Comparison of ENCODE assay signal across 21 mouse cellular contexts in genomic region chr17:74752906-74753627, GRCm38 (mm10). TPM values are rescaled to one million over a fixed set of nuclear protein-coding genes. Genes with fewer than 3 reads are reported as not detected.
DNase-seq lines count a peak whose midpoint lies in the region; ATAC-seq and TF ChIP-seq lines count a peak whose summit lies in the region.
"Had no signal": no experiment of that assay in that cellular context is flagged by ENCODE, and none has a peak within 500 bp of the region (broad histone marks: within the 10 kb centered on the region; RNA-seq: fewer than 3 reads in every experiment).

No protein-coding gene starts in this region.

- H3K4me1 ChIP-seq in kidney, embryonic 16.5 days (ENCODE audit: insufficient read depth, low read length): peaks cover 6% of the 10 kb centered on the region; the same call in 1 of the 2 replicates
- H3K4me1 ChIP-seq in kidney, adult 2 months (ENCODE audit: control insufficient read depth, insufficient read depth, low read length): no peaks in the 10 kb centered on the region
- H3K4me1 ChIP-seq in spleen, adult 2 months (ENCODE audit: control insufficient read depth, insufficient read depth, insufficient read length): peaks cover 4% of the 10 kb centered on the region; the same call in 1 of the 2 replicates
- H3K4me1 ChIP-seq in stomach, postnatal 0 days (replicated peaks; ENCODE audit: control insufficient read depth, insufficient read depth): no peaks in the 10 kb centered on the region
- H3K4me1 ChIP-seq: forebrain, embryonic 13.5 days; heart, embryonic 15.5 days; limb, embryonic 15.5 days; midbrain, embryonic 12.5 days; neural tube, embryonic 12.5 days had no signal

- no peak overlapping the region for H3K4me3 ChIP-seq in kidney, embryonic 16.5 days (ENCODE audit: low read length)
- no peak overlapping the region for H3K4me3 ChIP-seq in kidney, adult 2 months (ENCODE audit: insufficient read depth, low read depth, low read length)
- no peak overlapping the region for H3K4me3 ChIP-seq in spleen, adult 2 months (ENCODE audit: extremely low read depth, insufficient read depth, insufficient read length)
- H3K4me3 ChIP-seq in stomach, postnatal 0 days (ENCODE audit: low read depth, low read length): no peak overlapping the region
- H3K4me3 ChIP-seq: erythroblast, embryonic 14.5 days; forebrain, embryonic 13.5 days; heart, embryonic 15.5 days; limb, embryonic 15.5 days; midbrain, embryonic 12.5 days; neural tube, embryonic 12.5 days had no signal

- H3K4me2 ChIP-seq in kidney, embryonic 16.5 days (replicated peaks; ENCODE audit: low read depth, low read length): no peak overlapping the region
- H3K4me2 ChIP-seq in stomach, postnatal 0 days (replicated peaks; ENCODE audit: low read depth): no peak overlapping the region
- H3K4me2 ChIP-seq: forebrain, embryonic 13.5 days; heart, embryonic 15.5 days; limb, embryonic 15.5 days; midbrain, embryonic 12.5 days; neural tube, embryonic 12.5 days had no signal

- TF ChIP-seq CTCF in kidney, adult 2 months (conservative IDR thresholded peaks at IDR 0.05; ENCODE audit: insufficient read depth, insufficient read length, low read depth, low read length): no peak
- no peak for TF ChIP-seq CTCF in spleen, adult 2 months (IDR thresholded peaks at IDR 0.05; ENCODE audit: extremely low read depth, insufficient read depth, insufficient read length, insufficient replicate concordance)
- TF ChIP-seq CTCF in stomach, postnatal 0 days (IDR thresholded peaks at IDR 0.05; ENCODE audit: low read depth): no peak

- H3K27ac ChIP-seq in kidney, embryonic 16.5 days (ENCODE audit: low read length): 0 out of 2 replicates have a peak overlapping the region, but pooled peaks have one; percentile 34
- no peak overlapping the region for H3K27ac ChIP-seq in kidney, adult 2 months (ENCODE audit: insufficient read depth, low read depth, low read length)
- H3K27ac ChIP-seq in spleen, adult 2 months (ENCODE audit: insufficient read depth, low read length): peak overlapping the region; percentile 12; the same call in 1 of the 2 replicates
- peak overlapping the region; percentile 56; the same call in 1 of the 2 replicates for H3K27ac ChIP-seq in stomach, postnatal 0 days (replicated peaks)
- H3K27ac ChIP-seq: forebrain, embryonic 13.5 days; heart, embryonic 15.5 days; limb, embryonic 15.5 days; midbrain, embryonic 12.5 days; neural tube, embryonic 12.5 days had no signal

- no peak overlapping the region for H3K9ac ChIP-seq in kidney, embryonic 16.5 days (replicated peaks; ENCODE audit: low read length)
- no peak overlapping the region for H3K9ac ChIP-seq in stomach, postnatal 0 days (ENCODE audit: low read length)
- H3K9ac ChIP-seq: forebrain, embryonic 13.5 days; heart, embryonic 15.5 days; limb, embryonic 15.5 days; midbrain, embryonic 12.5 days; neural tube, embryonic 12.5 days had no signal

- no peak for TF ChIP-seq EP300 in stomach, postnatal 0 days (optimal IDR thresholded peaks at IDR 0.05)

- 0 out of 2 replicates have a peak, but pooled peaks cover under 1% of the 10 kb centered on the region for H3K36me3 ChIP-seq in kidney, embryonic 16.5 days (ENCODE audit: insufficient read depth, low read length)
- H3K36me3 ChIP-seq in kidney, adult 2 months (ENCODE audit: control insufficient read depth, insufficient read depth, low read length): no peaks in the 10 kb centered on the region; the same call in 1 of the 2 replicates
- H3K36me3 ChIP-seq in spleen, adult 2 months (ENCODE audit: control insufficient read depth, insufficient read depth, low read length): no peaks in the 10 kb centered on the region; the same call in 1 of the 2 replicates
- no peaks in the 10 kb centered on the region for H3K36me3 ChIP-seq in stomach, postnatal 0 days (ENCODE audit: control insufficient read depth, insufficient read depth, low read length)

- no peaks in the 10 kb centered on the region for H3K27me3 ChIP-seq in kidney, embryonic 16.5 days (ENCODE audit: insufficient read depth, low read length)
- H3K27me3 ChIP-seq in kidney, adult 2 months (replicated peaks; ENCODE audit: control insufficient read depth, insufficient read depth, low read length): no peaks in the 10 kb centered on the region
- no peaks in the 10 kb centered on the region for H3K27me3 ChIP-seq in spleen, adult 2 months (ENCODE audit: control insufficient read depth, insufficient read depth, low read length)
- H3K27me3 ChIP-seq in stomach, postnatal 0 days (ENCODE audit: control insufficient read depth, insufficient read depth, low read length): no peaks in the 10 kb centered on the region
- H3K27me3 ChIP-seq: forebrain, embryonic 13.5 days; heart, embryonic 15.5 days; limb, embryonic 15.5 days; midbrain, embryonic 12.5 days; neural tube, embryonic 12.5 days had no signal

- no peak for ATAC-seq in kidney, embryonic 16.5 days (ENCODE audit: low FRiP score, low TSS enrichment)
- ATAC-seq in activated CD4-positive, CD25-positive, alpha-beta regulatory T cell, adult 4 months: peak; percentile 21
- ATAC-seq in stomach, postnatal 0 days (ENCODE audit: low FRiP score, low TSS enrichment): peak; percentile 6; the same call in 1 of the 2 replicates
- ATAC-seq: forebrain, embryonic 13.5 days; hindbrain, embryonic 16.5 days had no signal

- no peak for TF ChIP-seq POLR2A in kidney, adult 2 months (IDR thresholded peaks at IDR 0.05; ENCODE audit: low read depth, low read length)
- no peak for TF ChIP-seq POLR2A in spleen, adult 2 months (IDR thresholded peaks at IDR 0.05; ENCODE audit: low read depth, low read length)

- DNase-seq in kidney, adult 2 months: no peak
- no peak for DNase-seq in spleen, adult 2 months (ENCODE audit: low read depth in 1 of 2, low spot score in 2 of 2)
- no peak for DNase-seq in spleen, postnatal 36 days (ENCODE audit: low spot score in 2 of 2)
- no peak for DNase-seq in stomach, postnatal 0 days (ENCODE audit: low spot score)
- no peak for DNase-seq in layer of hippocampus, adult 11-12 months (ENCODE audit: low spot score)
- no peak for DNase-seq in adrenal gland, adult 8-10 months
- DNase-seq: adrenal gland, postnatal 36 days; B cell, adult 2 months; cerebellum, adult 2 months; gastrocnemius, postnatal 14 days; kidney, adult 18-20 months; kidney, postnatal 14 days had no signal

- WGBS in kidney, embryonic 16.5 days: 71% methylated on average over 8 of the region's 8 CpGs
- 72% methylated on average over 8 of the region's 8 CpGs for WGBS in kidney, adult 2 months
- 79% methylated on average over 8 of the region's 8 CpGs for WGBS in spleen, adult 2 months
- 63% methylated on average over 8 of the region's 8 CpGs for WGBS in stomach, postnatal 0 days

- H3K9me3 ChIP-seq in kidney, embryonic 16.5 days (ENCODE audit: low read length): no peaks in the 10 kb centered on the region
- H3K9me3 ChIP-seq in stomach, postnatal 0 days (ENCODE audit: control insufficient read depth, low read length): no peaks in the 10 kb centered on the region
- H3K9me3 ChIP-seq: forebrain, embryonic 13.5 days; heart, embryonic 15.5 days; limb, embryonic 15.5 days; midbrain, embryonic 12.5 days; neural tube, embryonic 12.5 days had no signal

RNA-seq across cellular contexts. Expression of gene Ttc27, which starts 35.5 kb away (rescaled TPM):
- polyA plus RNA-seq in kidney, embryonic 16.5 days (2015; fragmentation: Nextera tagmentation; extraction: Ambion mirVana): 26.6 and 28.8 TPM in 2 replicates
- 4.9 and 5.3 TPM in 2 replicates for polyA plus RNA-seq in kidney, adult 2 months (2012; rRNA removed)
- 2.4 and 4.4 TPM in 2 replicates for polyA plus RNA-seq in spleen, adult 2 months (2012; rRNA removed)
- polyA plus RNA-seq in activated CD4-positive, CD25-positive, alpha-beta regulatory T cell, adult 4 months (2017; shearing (Covaris generic)): 10 to 100 TPM; 22.7 to 31.1 TPM
- polyA plus RNA-seq in stomach, postnatal 0 days (2015; fragmentation: Nextera tagmentation; extraction: Ambion mirVana): 9.5 and 11.9 TPM in 2 replicates
- 10 to 100 TPM; 26.8 to 30.4 (median 28.4) TPM for total RNA-seq in adrenal gland, adult 8-10 months (2022)
